23 mouse cellular contexts compared by ENCODE assay signal in genomic region chr1:133971290-133971689, GRCm38 (mm10). TPM values are rescaled to one million over a fixed set of nuclear protein-coding genes. Genes with fewer than 3 reads are reported as not detected.
DNase-seq lines count a peak whose midpoint lies in the region; TF ChIP-seq lines count a peak whose summit lies in the region.
"Had no signal": no experiment of that assay in that cellular context is flagged by ENCODE, and none has a peak within 500 bp of the region (broad histone marks: within the 10 kb centered on the region; RNA-seq: fewer than 3 reads in every experiment).

No protein-coding gene starts in this region.

- intact Hi-C loops in gastrocnemius, adult 2 months (cut with DNase I), result no loop called here

- 0 out of 2 replicates have a peak, but pooled peaks cover 3% of the 10 kb centered on the region for H3K27me3 ChIP-seq in embryonic facial prominence, embryonic 10.5 days (replicated peaks; ENCODE audit: low read depth, poor library complexity, severe bottlenecking)
- H3K27me3 ChIP-seq: embryonic facial prominence, embryonic 12.5 days; forebrain, embryonic 13.5 days; forebrain, embryonic 15.5 days had no signal

- peak overlapping the region; percentile 38; the same call in 1 of the 2 replicates for H3K27ac ChIP-seq in gastrocnemius, adult 2 months
- H3K27ac ChIP-seq in embryonic facial prominence, embryonic 10.5 days (replicated peaks), result 0 out of 2 replicates have a peak overlapping the region, but pooled peaks have one; percentile 6
- H3K27ac ChIP-seq: embryonic facial prominence, embryonic 12.5 days; forebrain, embryonic 13.5 days; forebrain, embryonic 15.5 days had no signal

- H3K4me3 ChIP-seq in gastrocnemius, adult 2 months, result no peak overlapping the region
- no peak overlapping the region for H3K4me3 ChIP-seq in embryonic facial prominence, embryonic 10.5 days
- H3K4me3 ChIP-seq: embryonic facial prominence, embryonic 12.5 days; forebrain, embryonic 13.5 days; forebrain, embryonic 15.5 days had no signal

- H3K36me3 ChIP-seq in embryonic facial prominence, embryonic 10.5 days (replicated peaks), result no peaks in the 10 kb centered on the region
- H3K36me3 ChIP-seq: embryonic facial prominence, embryonic 12.5 days; forebrain, embryonic 15.5 days had no signal

- H3K4me1 ChIP-seq in embryonic facial prominence, embryonic 10.5 days, result peaks cover 35% of the 10 kb centered on the region

- 37% methylated on average over 3 of the region's 3 CpGs for WGBS in embryonic facial prominence, embryonic 10.5 days

- DNase-seq in embryo, embryonic 10.5 days (ENCODE audit: low spot score), result peak; percentile 39
- no peak for DNase-seq in embryo, embryonic 11 days
- DNase-seq in gastrocnemius, adult 2 months, result no peak
- DNase-seq in gastrocnemius, adult 8-10 months (ENCODE audit: low spot score in 2 of 2), result no peak
- DNase-seq in embryonic facial prominence, embryonic 10.5 days (ENCODE audit: low spot score), result no peak
- peak; percentile 83 for DNase-seq in yolk sac, embryonic 10.5 days (ENCODE audit: low spot score)
- DNase-seq in retina, embryonic 14.5 days (ENCODE audit: low spot score), result no peak
- DNase-seq: adrenal gland, adult 2 months; adrenal gland, postnatal 10 days; adrenal gland, postnatal 25 days; cerebellum, adult 11 months; cerebellum, adult 18-20 months; cerebellum, adult 8-10 months; cerebellum, adult 9-11 months; cerebellum, postnatal 14 days; cerebellum, postnatal 36 days; forebrain, postnatal 0 days had no signal

- TF ChIP-seq CTCF in gastrocnemius, adult 2 months (IDR thresholded peaks at IDR 0.05), result no peak

- no peaks in the 10 kb centered on the region for H3K9me3 ChIP-seq in embryonic facial prominence, embryonic 10.5 days
- H3K9me3 ChIP-seq: embryonic facial prominence, embryonic 12.5 days; forebrain, embryonic 13.5 days; forebrain, embryonic 15.5 days had no signal

RNA-seq across cellular contexts. Expression of gene Prelp, which starts 50.1 kb away (rescaled TPM):
- 10 to 100 TPM; 19.5 to 66.5 TPM for total RNA-seq in gastrocnemius, adult 2 months (2021)
- 10 to 100 TPM; 11.0 to 30.6 (median 17.9) TPM for total RNA-seq in gastrocnemius, adult 8-10 months (2022)
- 0.74 and 0.91 TPM in 2 replicates for polyA plus RNA-seq in embryonic facial prominence, embryonic 10.5 days (2016; fragmentation: Nextera tagmentation; extraction: Ambion mirVana)
- total RNA-seq: common myeloid progenitor, adult 5-6 weeks; ES-E14; MEL had no signal

Comparison
In these comparisons a context has a peak if more than half of its experiments do, and no peak if none do; other contexts are left out.
1. DNase-seq: peak in embryo, embryonic 10.5 days (single experiment) and yolk sac, embryonic 10.5 days (single experiment); none in embryo, embryonic 11 days (single experiment), gastrocnemius, adult 2 months (single experiment), gastrocnemius, adult 8-10 months (0 of 2), embryonic facial prominence, embryonic 10.5 days (single experiment) and retina, embryonic 14.5 days (single experiment).